Mouse (Mus musculus) cerebellum, postnatal 4 days (tissue): ENCODE data around the gene Gas6.
A peak's percentile ranks its signal among the peaks of the same experiment; 100 is the strongest.

Source experiments
- DNase-seq, 2 experiments: peaks; one replicate each; pipeline ENCODE4 v3.0.0; 2022; ENCODE audit warnings: low spot score in 2 of 2, mixed read lengths in 1 of 2

Gene Gas6

DNA sequence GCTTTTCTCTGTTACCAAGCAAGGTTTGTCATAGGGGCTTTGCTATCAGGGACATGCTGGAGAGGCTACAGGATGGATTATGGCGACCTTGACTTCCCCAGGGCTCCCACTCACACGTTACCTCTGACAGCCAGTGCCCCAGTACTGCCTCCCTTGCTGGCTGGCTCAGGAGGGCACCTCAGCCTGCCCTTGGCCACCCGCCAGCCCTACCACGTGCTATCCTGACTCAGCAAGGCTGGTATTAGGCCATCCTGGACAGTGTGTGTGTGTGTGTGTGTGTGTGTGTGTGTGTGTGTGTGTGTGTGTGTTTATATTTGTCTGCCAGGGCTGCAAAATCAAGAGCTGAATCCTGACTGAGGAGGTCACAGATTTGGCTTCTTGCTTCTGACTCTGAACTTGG is 12.6 kb upstream of the Gas6 start:
- peak in 1 of 2 experiments; percentile 38 for DNase-seq

DNA sequence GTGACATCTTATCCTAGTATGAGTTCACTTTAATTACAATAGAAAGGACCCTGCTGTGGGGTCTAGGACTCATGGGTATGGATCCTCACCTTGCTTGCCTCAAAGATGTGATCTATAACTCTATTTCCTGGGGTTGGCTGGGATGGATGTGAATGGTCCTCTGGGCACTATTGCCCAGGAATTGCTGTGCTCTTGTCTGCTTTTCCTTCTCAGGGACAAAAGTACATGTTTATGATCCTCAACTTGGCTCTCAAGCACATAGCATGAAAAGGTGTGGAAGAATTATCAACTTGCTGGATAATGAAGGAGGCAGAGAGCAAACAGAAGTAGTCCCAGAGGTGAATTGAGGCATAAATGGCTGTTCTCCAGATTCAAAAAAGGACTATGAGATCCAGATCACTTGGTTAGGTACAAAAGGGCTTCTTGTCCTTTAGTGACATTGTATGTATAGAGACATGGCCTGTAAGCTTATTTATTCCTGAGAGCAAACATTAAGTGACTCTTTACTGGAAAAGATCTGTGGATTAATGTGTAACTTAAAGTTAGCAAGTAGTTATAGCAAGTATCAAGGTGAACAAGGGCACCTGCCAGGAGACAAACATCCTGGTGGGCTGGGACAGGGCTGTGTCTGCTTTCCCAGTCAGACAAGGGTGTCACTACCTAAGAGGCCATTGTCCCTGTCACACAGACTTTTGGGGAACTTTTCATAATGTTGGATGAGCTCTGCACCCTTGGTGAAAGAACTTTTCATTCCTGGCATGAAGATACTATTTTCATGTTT is 10.8 kb upstream of the Gas6 start:
- DNase-seq = no peak

DNA sequence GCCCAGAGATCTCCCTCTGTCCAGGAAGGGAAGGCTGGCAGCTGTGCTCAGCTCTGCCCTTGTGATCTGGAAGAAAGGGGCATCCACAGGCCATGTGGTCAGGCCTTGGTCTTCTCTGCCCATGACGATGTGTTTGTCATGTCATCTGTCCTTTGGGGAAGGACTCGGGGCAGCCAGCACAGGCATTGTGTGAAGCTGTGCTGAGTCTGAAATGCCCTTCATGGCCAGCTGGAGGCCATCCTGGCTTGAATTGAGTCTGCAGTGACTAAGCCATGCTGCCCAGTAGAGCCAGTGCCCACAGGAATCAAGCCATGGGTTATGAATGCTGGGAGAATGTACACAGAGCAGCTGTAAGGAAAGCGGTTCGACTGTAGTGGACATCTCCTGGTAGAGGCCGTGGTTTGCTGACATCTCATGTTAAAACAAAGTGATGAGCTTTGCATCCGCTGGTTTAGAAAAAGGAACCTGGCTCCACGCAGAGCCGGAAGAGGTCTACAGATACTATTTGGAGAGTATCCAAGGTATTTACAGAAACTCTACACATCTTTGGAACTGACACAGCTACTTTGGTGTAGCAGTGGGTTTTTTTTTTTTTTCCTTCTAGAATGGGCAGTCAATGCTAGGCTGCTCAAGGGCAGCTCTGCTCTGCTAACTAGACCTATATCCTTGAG is 9.8 kb upstream of the Gas6 start:
- DNase-seq = no peak

DNA sequence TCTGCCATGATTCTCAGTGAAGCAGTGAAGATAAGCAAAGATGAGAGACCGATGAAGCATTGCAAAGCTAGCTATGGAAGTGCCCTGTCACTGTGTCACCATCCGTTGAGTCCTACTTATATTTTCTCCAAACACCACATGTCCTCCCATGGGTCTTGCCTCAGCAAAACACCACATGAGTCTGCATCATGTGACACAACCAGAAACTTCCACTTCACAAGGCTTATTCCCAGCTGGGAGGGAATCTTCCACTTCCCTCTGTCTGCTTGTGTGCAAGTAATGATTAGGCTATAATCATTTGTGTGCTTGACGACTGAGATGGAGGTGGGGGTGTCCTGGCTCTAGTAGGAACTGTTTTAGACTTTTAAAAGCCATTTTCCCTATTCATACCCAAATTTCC is 6.9 kb upstream of the Gas6 start:
- no peak for DNase-seq

DNA sequence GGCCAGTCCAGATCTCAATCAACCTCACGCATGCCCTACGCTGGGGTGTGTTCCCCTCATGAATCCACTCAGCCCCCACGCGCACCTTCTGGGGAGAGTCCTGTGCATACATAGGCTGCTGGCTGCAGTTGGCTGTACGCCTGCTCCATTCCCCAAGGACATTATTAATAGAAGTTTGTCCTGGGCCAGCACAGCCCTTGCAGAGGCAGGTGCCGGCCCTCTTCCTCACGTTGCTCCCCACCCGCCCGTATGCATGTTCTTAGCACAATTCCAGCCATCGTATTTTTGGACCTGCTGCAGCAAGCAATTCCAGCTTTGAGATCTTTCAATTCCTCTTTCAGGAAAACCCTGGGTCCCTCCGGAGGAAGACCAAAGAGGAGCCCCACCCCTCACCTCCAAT is 1.3 kb downstream of the Gas6 start:
- DNase-seq = no peak

DNA sequence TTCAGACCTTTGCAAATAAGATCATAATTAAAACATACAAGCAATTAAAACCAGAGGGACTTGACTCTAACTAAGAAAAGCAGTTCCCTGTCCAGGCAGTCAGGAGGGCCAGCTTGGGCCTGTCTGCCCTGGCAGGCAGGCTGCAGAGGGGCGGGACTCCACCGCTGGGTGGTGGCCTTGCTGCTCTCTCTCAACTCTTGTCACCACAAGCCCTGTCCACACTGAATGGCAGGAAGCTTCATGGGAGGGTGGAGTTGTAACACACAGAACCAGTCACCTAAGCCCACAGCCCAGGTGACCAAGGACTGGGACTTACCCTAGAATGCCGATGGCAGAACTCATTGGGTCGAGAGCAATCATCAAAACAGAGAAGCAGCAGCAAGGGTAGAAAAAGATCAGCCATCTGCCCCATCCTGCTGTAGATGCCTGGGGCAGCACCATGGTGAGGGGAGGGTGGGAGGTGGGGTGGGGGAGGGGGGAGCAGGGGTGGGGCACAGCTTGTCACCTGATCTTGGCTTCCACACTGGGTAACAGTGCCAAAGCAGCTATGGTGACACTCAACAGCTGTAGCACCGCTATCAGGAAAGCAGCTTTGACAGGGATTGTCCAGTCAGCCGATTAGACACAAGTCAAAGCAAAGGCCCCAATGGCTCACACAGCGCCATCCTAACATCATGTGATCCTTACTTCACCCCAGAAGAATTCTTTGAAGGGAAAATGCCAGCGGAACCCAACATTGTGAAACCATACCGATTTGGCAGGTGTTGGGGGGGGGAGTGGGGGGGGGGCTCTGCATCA is 1.9 kb downstream of the Gas6 start:
- no peak for DNase-seq

DNA sequence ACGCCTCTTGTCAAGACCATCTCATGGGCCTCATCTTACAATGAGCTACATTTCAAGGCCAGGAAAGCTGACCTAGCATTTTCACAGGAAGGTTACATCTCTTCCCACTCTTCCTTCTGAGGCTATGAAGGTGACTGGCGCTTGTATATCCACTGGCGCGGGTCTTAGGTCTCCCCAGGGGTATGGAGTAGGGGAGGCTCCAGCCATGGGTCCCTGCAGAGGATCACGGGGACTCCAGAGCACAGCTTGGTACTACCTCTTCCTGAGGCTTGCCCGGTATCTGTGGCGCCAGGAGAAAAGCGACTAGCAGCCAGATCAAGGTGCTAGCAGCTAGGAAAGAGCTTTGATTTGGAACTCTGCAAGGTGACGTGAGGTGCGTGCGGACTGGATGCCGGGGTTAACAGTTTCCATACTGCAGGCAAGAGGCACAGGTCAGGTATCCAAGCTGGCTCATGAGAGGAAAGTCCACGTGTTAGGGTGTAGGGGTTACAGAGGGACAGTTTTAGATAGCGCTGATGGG is 2.7 kb downstream of the Gas6 start:
- DNase-seq = no peak

DNA sequence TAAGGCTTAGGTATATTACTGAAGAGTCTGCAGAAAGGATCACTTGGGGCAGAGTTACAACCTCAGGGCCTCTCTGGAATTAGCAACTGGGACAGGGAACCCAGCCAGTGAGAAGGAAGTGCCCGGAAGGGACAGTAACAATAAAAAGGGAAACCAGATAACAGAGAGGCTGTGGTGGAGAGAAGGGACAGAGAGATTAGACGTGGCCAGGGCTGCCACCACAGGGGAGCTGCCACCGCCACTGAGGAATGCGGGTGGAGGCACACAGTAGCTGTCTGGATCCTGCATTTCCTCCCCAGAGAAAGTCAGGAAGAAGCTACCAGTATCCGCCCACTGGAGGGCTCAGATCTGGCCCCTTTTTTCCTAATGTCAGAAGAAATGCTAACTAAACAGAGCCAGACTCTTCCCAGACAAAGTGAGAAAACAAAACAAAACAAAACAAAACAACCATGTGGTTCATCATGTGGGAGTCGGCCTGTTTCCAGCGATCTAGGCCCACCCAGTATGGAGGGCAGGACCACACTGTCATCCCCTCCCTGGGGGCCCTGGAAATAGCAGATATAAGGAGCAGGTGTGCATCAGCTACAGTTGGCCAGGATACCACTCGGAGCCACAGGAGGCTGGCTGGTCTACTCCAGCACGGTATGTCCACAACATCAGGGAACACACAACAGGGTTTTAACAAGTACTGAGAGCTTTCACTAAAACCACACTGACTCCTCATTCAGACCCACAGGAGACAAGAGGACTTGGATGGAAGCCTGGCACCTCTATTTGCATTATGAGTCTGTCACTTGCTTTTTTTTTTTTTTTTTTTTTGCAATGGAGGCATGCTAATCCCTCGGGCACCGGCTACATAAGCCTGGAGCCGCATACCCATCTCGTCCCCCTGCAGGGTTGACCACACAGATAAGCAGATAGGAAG is 4.0 kb downstream of the Gas6 start:
- DNase-seq = no peak

DNA sequence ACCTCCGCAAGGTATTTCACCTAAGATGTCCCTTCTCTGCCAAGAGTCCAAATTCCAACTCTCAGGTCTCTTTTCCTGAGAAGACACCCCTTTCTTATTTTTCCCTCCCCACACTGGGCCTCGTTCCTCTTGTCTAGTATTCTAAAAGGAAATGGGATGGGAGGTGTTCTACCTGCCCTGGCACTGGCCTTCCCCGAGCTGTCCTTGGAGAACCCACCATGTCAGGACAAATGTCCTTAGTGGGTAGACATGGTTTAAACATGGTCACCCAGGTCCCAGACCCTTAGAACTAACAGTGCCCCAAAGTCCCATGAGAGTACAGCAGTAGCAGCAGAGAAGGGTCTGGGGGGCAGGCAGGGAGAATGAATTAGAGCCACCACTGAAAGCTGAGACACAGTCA is 4.9 kb downstream of the Gas6 start:
- no peak for DNase-seq

DNA sequence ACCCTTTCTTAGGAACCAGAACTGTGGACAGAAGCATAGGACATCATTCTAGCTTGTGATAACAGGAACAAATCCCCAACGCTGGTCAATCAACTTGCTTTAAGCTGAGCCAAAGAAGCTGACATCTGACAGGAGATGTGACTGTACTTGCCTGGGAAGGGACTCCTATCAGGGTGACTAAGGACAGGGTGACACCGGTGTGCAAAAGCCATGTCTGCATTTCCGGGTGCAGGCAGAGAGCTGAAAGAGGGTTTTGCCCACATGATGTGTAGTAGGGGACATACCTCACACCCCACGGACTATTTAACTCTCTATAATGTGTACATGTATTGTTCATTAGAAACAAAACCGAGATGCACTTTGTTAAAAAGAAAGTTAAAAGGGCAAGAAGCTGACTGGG is 11.1 kb downstream of the Gas6 start:
- DNase-seq = no peak

DNA sequence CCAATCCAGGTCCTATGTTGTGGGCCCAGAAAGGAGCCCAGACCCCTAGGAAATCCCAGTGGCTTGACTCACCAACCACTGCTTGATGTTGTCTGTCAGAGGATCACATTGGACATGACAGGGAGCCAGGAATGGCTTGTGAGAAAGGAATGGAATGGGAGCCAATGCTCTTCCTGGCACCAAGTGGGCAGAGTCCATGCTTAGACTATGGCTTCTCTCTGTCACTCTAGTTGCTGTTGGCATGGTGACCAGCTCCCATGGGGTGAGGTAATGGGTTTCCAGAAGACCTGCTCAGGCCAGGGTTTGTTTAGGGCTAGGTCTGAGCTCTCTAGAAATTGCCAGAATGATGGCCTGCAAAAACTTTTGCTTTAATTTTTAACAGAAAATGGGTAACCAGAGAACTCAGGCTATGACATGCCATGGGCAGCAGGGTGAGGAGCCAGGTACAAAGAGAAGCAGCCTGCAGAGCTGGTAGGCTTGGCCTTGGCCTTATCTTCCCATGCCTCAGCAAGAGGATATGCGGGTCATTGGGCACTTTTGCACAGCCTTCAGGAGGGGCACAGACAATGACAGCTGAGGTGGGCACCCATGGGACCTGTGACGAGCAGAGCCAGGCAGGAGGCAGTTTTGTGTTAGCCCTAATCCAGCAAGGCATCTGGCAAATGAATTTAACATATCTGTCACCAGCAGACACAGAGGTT is 12.0 kb downstream of the Gas6 start:
- peak in 1 of 2 experiments; percentile 41 for DNase-seq

DNA sequence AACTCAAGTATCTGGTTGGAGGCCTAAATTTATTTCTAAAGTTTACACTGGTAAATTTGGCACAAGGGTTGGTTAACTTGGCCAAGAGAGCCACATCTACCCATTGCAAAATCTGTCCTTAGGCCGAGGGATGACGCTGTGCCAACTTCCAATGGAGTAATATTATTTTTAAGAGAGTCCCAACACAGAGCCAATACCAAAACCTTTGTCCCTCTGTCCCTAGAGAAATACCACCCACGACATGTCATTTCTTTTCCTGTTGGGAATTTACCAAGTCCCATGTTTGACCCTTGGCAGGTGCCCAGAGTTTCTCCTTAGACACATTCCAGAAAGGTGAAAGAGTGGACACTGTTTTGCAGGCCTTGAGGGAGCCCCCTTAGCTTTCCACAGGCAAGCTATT is 12.7 kb downstream of the Gas6 start:
- no peak for DNase-seq

DNA sequence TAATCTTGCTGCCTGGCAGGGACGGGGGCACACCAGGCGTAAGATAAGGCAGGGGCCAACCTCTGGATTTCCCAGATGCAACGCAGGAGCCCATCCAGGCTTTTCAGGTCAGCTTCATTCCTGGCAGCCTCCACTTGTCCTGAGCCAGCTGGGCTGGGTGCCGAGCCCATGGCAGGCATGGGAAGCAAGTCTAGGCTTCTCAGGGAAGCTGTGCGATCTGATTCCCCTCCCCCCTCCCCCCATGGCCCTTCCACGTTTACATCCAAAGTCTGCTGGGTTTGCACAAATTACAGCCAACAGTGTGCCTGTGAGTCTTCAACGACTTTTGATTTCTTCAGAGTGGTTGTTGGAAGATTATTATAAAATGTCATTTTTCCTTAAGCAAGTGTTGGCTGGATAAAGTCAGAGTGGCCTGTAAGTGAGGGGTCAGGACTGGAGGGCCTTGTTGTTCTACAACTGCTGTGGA is 13.2 kb downstream of the Gas6 start:
- no peak for DNase-seq

DNA sequence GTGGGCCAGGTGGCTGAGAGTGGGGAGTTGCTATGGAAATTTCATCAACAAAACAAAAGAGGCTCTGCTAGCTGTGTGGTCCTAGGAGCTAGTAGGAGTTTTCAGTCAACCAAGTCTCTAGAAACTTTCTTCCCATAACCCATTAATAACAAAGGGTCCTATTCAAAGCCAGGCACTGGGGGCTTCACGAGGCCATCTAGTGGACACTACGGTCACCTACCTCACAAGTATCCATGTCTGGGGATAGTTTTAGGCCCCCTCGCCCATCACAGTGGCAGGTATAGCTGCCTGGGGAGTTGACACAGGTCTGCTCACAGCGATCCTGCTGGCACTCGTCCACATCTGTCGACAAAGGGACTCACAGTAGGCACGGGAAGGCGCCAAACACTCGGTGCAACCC is 18.4 kb downstream of the Gas6 start:
- no peak for DNase-seq

DNA sequence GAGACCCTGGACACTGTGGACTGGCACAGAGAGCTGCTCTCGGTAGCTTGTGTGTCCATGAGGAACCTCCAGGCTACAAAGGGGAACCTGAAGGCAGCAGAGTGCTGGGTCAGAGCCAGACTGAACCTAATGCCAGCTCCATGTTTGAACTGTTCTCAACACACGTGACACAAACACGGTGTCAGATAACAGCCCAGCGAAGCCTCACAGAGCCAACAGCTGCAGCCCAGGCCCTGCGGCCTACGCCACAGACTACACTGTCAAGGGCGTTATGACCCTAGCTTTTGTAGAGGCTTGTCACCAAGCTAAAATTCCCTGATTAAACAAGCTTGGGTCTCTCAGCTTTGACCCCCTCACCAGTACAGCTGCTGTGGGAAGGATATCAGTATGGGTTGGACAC is 22.0 kb downstream of the Gas6 start:
- DNase-seq = no peak

DNA sequence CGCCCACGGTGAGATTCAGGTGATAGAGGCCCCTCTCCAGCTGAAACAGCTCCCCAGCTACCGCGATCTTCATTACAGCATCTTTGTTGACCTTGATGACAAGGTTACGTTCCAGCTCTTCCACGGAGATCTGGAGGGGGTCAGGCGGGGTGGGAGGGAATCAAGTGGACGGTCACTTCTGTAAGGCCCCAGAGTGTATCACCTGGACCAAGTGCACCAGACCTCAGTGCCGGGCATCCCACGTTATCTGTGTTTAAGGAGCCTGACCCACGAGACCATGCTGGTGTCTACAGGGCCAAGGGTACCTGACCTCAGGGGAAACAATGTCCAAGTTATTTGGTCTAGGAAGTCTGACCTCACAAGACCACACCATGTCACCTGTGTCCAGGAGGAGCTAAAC is 22.8 kb downstream of the Gas6 start:
- no peak for DNase-seq

DNA sequence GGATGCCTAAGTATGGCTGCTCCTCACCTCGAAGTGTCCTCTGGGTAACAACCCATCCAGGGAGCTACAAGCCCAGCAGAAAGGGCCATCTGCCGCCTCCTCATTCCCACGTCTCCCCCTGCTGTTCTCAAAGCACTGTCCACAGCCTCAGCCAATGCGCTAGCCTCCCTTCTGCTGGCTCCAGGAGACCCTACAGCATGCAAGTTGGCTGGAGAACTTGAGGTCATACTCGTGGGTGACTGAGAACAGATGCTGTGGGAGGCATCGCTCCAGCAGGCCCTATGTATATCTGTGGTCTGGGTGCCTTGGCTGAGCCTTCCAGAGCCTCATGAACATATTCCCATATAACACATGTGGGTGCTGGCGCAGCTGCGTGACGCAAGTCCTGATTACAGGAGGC is 25.6 kb downstream of the Gas6 start:
- DNase-seq = peak in 1 of 2 experiments; percentile 29

DNA sequence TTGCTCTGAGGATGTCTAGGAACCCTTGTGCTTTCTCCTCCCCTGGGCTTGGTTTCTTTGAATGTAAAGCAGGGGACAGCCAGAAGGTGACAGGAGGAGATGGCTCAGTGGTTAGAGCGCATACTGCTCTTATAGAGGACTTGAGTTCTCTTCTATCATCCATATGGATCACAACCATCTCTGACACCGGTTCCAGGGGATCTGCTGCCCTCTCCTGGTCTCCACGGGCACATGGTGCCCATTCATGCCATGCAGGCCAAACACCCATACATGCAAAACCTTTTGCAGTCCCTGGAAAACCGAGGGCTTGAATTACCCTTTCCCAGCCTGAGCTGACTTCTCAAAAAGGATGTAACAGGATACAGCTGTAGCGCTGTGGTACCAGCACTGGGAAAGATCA is 27.3 kb downstream of the Gas6 start:
- no peak for DNase-seq

DNA sequence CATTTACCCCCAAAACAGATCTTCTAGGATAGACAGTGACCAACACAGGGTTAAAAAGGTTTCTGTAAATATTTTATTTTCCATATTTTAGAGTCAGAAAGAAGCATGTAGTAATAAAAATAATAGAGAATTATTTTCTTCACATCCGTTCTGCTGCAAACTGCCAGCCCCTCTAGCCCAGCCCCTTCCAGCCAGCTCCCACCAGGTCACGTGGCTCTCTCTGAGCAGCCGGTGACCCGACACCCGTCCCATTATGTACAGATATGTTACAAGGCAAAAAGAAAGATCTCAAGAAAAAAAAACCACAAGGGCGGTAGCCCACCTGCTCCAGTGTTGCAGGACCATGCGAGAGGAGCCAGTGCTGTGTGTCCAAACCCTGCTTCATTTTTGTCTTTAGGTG is 29.0 kb downstream of the Gas6 start:
- no peak for DNase-seq

DNA sequence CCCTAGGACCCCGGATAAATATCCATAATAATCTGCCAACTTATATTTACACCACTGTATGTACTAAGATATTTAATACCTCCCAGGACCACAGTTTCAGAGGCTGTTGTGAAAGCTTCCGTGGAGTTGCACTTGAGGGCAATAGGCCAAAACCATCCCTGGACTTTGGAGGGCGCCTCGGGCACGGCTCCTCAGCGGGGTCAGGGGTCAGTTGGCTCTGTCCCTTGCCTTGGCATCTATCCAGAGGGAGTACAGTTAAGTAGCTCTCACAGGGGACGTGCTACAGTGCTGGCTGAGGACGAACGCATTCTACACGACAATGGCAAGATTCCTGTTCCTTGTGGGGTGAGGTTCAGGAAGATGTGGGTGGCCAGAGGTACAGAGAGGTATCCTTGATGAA is 31.9 kb downstream of the Gas6 start:
- DNase-seq = no peak

DNA sequence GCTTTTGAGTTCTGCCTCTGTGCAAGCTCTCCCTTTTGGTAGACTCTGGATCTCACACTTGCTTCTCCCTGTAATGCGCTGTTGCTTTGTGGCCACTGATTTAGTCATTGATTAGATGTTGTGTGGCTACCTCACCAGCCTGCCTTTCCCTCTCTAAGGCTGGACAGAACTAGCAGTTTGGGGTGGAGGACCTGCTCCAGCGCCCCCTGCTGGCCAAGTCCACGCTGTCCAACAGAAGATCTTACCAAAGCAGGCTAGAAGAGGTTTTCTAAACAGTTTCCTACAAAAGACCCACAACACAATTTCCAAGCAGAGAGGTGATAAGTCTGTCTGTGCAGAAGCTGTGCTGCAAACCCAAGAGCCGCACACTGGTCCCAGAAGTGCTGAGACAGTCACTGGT is 32.4 kb downstream of the Gas6 start:
- DNase-seq = peak; percentile 80 to 81
